Mouse (Mus musculus): ENCODE data around the gene Sfxn5.

- TF ChIP-seq CTCF (IDR thresholded peaks at IDR 0.05; ENCODE audit: low read depth) (no peak), EP300 (IDR thresholded peaks at IDR 0.05; ENCODE audit: low read depth) (no peak)
These were observed 39.8 kb downstream of the Sfxn5 start for GRCm38 (mm10) chr6:85293255-85294003.

Measured in heart, postnatal 0 days (tissue).